Mouse (Mus musculus) ES-Bruce4 (cell line): Measurements from ENCODE around the gene Pam. TPM values are rescaled to one million over a fixed set of nuclear protein-coding genes. Genes with fewer than 3 reads are reported as not detected.

Source experiments
- H3K27ac ChIP-seq: 2 replicates; pipeline ENCODE4 v1.5.1; 2012; ENCODE audit warnings: low read length, inconsistent platforms; ENCODE audit not compliant: insufficient read depth
- H3K27me3 ChIP-seq: 2 replicates; pipeline ENCODE4 v1.6.1; 2012; ENCODE audit warnings: mild to moderate bottlenecking, low read length, inconsistent platforms; ENCODE audit not compliant: control insufficient read depth, poor library complexity, insufficient read depth, severe bottlenecking
- H3K36me3 ChIP-seq: 2 replicates; pipeline ENCODE4 v1.6.1; 2012; ENCODE audit warnings: inconsistent platforms, mild to moderate bottlenecking, low read length, moderate library complexity; ENCODE audit not compliant: control insufficient read depth, poor library complexity, insufficient read depth, severe bottlenecking
- H3K4me1 ChIP-seq: one replicate; pipeline ENCODE4 v1.8.1; 2011; ENCODE audit warnings: low read length; ENCODE audit not compliant: control insufficient read depth, insufficient read depth
- H3K4me3 ChIP-seq: 2 replicates; pipeline ENCODE4 v1.5.1; 2011; ENCODE audit warnings: low read depth, mild to moderate bottlenecking, low read length
- H3K9ac ChIP-seq: 2 replicates; pipeline ENCODE4 v1.6.1; 2012; ENCODE audit warnings: low read depth, mild to moderate bottlenecking, inconsistent platforms; ENCODE audit not compliant: poor library complexity, severe bottlenecking
- H3K9me3 ChIP-seq: replicated peaks from 2 replicates; pipeline ENCODE4 v1.6.1; 2012; ENCODE audit warnings: mild to moderate bottlenecking, low read length, inconsistent platforms; ENCODE audit not compliant: control insufficient read depth, poor library complexity, insufficient read depth, severe bottlenecking
- CTCF ChIP-seq: IDR thresholded peaks from one replicate; pipeline ENCODE4 v1.8.1; 2011; ENCODE audit warnings: low read depth, low read length
- EP300 ChIP-seq: IDR thresholded peaks from 2 replicates; pipeline ENCODE4 v1.6.1; 2011; ENCODE audit warnings: low read depth, low read length; ENCODE audit not compliant: insufficient read depth
- POLR2A ChIP-seq: IDR thresholded peaks from one replicate; pipeline ENCODE4 v1.8.1; 2011; ENCODE audit warnings: low read length; ENCODE audit not compliant: insufficient read depth
- polyA plus RNA-seq: library from polyadenylated mRNA; stranded (reverse); fragments of >200 nt; gene quantifications from 2 replicates; pipeline ENCODE4 v1.2.4, GENCODE M21; 2011; ENCODE audit warnings: low read depth; ENCODE audit not compliant: missing spikeins, insufficient read depth, insufficient read length

Gene Pam
- polyA plus RNA-seq, 1 experiment: 17.8 TPM

DNA sequence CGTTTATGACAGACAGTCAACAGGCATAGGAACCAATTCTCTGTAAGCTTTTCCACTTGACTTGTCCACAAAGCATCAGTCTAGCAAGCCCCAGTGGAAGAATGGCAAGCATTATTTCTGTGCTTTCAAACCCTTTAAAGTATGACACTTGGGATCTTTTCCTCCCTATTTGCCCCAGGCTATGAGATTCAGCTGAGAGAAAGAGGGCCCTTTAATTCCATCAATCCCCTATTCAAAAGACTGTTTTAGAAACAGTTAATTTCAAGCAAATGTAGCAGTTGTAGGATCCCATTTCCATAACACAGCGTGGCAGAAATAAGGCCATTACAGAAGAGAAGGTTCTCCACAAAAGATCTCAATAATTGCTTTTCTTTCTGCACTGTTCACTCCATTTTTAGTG, 53.0 kb downstream of the Pam start:
- Histone ChIP-seq H3K36me3 (no peaks in the 10 kb centered on the region), H3K9me3 (no peaks in the 10 kb centered on the region), H3K27me3 (no peaks in the 10 kb centered on the region), H3K4me1 (no peaks in the 10 kb centered on the region), H3K27ac (no peak overlapping the region), H3K4me3 (no peak overlapping the region), H3K9ac (no peak overlapping the region)
- TF ChIP-seq POLR2A: no peak
- no peak for TF ChIP-seq CTCF
- no peak for TF ChIP-seq EP300

GRCm38 (mm10) chr1:98038252-98038651, 57.2 kb downstream of the Pam start:
- Histone ChIP-seq H3K27me3 (no peaks in the 10 kb centered on the region), H3K36me3 (no peaks in the 10 kb centered on the region), H3K4me3 (no peak overlapping the region), H3K27ac (no peak overlapping the region), H3K9me3 (no peaks in the 10 kb centered on the region), H3K4me1 (no peaks in the 10 kb centered on the region), H3K9ac (no peak overlapping the region)
- TF ChIP-seq CTCF (no peak), EP300 (no peak), POLR2A (no peak)

DNA sequence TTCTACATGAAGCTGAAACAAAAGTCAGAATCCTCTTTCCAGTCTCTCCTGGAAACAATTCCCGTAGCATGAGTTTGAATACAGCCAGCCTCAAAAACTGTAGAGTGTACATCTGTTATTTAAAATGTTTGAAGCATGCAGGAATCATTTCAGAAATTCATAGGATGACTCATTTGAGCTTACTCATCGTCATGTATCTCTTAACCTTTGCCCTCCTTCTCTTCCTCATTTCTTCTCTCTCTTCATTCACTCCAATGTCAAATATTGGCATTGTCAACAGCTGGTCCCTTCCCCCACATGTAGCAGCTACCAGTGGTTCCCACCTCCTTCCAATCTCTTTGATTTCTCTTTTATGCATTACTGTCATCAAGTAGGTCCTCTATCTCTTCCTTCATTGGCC, 59.7 kb downstream of the Pam start:
- TF ChIP-seq POLR2A (no peak), EP300 (no peak), CTCF (no peak)
- no peaks in the 10 kb centered on the region for H3K27me3 ChIP-seq
- no peak overlapping the region for H3K4me3 ChIP-seq
- no peaks in the 10 kb centered on the region for H3K9me3 ChIP-seq
- no peaks in the 10 kb centered on the region for H3K36me3 ChIP-seq
- H3K4me1 ChIP-seq: no peaks in the 10 kb centered on the region
- no peak overlapping the region for H3K27ac ChIP-seq
- no peak overlapping the region for H3K9ac ChIP-seq

DNA sequence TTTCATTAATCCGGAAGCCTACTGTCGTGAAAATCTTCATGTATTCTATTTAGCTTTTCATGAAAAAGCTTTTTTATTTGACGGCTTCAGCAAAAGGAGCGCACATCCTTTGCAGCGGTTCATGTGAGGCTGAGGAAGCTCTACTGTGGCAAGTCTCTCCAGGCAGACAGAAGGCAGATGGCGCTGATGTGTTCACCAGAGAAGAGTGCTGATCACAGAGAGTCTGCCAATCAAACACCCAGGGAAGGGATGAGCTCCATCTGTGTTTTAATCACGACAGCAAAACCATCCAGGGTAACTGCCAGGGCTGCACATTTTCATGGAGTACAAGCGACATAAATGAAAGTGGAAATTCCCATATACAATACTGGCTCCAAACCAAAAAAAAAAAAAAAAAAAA, 63.6 kb downstream of the Pam start:
- no peaks in the 10 kb centered on the region for H3K4me1 ChIP-seq
- H3K4me3 ChIP-seq: no peak overlapping the region
- no peaks in the 10 kb centered on the region for H3K27me3 ChIP-seq
- H3K9ac ChIP-seq: no peak overlapping the region
- H3K36me3 ChIP-seq: no peaks in the 10 kb centered on the region
- no peaks in the 10 kb centered on the region for H3K9me3 ChIP-seq
- H3K27ac ChIP-seq: no peak overlapping the region
- TF ChIP-seq CTCF (peak; percentile 25), EP300 (no peak), POLR2A (no peak)

DNA sequence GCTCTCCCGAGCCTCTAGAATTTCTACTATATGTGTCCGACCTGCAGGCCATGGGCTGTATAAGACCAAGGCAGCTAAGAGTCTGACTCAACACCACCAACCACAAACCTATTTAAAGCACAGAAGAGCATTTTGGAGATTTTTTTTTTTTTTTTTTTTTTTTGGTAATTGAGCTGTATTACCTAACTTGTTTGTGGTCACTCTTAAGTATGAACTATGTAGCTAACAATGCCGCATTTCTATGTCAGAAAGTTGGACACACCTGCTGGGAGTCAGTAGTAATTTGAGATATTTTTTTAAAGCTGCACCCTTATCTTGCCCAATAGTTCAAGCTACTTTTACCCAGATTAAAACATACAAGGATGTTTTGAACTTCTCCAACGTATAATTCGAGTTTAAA, 66.4 kb downstream of the Pam start:
- H3K4me3 ChIP-seq: no peak overlapping the region
- H3K27ac ChIP-seq: no peak overlapping the region
- no peaks in the 10 kb centered on the region for H3K36me3 ChIP-seq
- TF ChIP-seq CTCF: no peak
- no peak for TF ChIP-seq EP300
- TF ChIP-seq POLR2A: no peak
- no peaks in the 10 kb centered on the region for H3K4me1 ChIP-seq
- H3K9ac ChIP-seq: no peak overlapping the region
- H3K27me3 ChIP-seq: no peaks in the 10 kb centered on the region
- no peaks in the 10 kb centered on the region for H3K9me3 ChIP-seq

GRCm38 (mm10) chr1:98028468-98028867, 67.0 kb downstream of the Pam start:
- TF ChIP-seq POLR2A (no peak), EP300 (no peak), CTCF (no peak)
- Histone ChIP-seq H3K27ac (no peak overlapping the region), H3K9ac (no peak overlapping the region), H3K9me3 (no peaks in the 10 kb centered on the region), H3K27me3 (no peaks in the 10 kb centered on the region), H3K4me1 (no peaks in the 10 kb centered on the region), H3K36me3 (no peaks in the 10 kb centered on the region), H3K4me3 (no peak overlapping the region)

DNA sequence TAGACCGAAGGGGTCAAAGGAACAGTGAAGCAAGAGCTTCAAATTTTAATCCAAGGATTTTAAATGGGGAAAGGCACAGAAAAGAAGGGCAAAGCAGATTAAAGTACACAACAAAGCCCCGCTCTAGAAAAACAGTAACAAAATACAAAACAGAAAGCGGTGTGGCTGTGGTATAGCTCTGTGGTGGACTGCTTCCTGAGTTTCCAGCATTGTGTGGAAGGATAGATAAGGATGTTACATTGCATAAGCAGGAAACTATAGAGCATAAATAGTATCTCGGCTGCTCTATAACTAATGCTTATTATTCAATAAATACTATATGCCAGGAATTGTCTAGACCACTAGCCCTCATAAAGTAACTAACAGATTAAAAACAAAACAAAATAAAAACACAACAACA, 67.5 kb downstream of the Pam start:
- no peaks in the 10 kb centered on the region for H3K4me1 ChIP-seq
- H3K9me3 ChIP-seq: no peaks in the 10 kb centered on the region
- TF ChIP-seq EP300: no peak
- no peak for TF ChIP-seq POLR2A
- TF ChIP-seq CTCF: no peak
- no peaks in the 10 kb centered on the region for H3K36me3 ChIP-seq
- no peaks in the 10 kb centered on the region for H3K27me3 ChIP-seq
- no peak overlapping the region for H3K4me3 ChIP-seq
- no peak overlapping the region for H3K27ac ChIP-seq
- H3K9ac ChIP-seq: no peak overlapping the region
